Mouse (Mus musculus): ENCODE results near the gene Ndufa6. TPM values are rescaled to one million over a fixed set of nuclear protein-coding genes. Genes with fewer than 3 reads are reported as not detected.

Ndufa6 gene
- polyA plus RNA-seq, 1 experiment from 2014 or later = 358 TPM

DNA sequence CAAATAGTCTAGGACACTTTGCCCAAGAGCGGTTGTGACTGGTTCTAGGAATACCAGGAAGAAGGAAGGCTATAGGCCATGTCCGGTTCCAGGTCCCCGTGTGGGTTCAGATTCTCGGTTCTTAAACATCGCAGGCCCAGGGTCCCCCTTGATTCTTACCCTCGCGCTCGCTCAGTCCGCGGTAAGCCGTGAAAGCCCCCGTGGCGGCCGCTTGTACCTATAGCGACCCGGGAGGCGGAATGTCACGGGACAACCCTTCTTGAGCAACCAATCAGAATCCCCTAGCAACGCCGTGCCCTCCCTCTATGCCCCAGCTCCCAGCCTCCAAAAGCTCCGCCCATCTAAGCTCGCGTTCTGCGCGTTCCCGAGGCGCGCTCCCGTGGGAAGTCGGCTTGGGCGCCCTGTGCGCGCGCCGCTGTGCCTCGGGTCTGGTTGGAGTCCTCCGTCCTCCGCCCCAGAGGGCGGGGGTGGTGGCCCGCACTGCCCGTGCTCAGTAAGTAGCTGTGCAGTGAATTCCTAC, 15.5 kb downstream of the Ndufa6 start, which contains the start of the genes Naga, Pheta2 and Smdt1:
TSS of gene Naga (minus strand) at position 333 of the 520 bp plus-strand sequence.
TSS of gene Pheta2 (plus strand) at position 350 of the 520 bp plus-strand sequence.
TSS of gene Smdt1 (plus strand) at position 367 of the 520 bp plus-strand sequence.
- H3K9me3 ChIP-seq (replicated peaks) = no peaks in the 10 kb centered on the region
- H3K27ac ChIP-seq = no peak within 1 kb of the TSS
- peak within 1 kb of the TSS; percentile 66 for H3K4me2 ChIP-seq
- peak within 1 kb of the TSS; percentile 53 for H3K4me3 ChIP-seq
- H3K4me1 ChIP-seq = peaks cover 28% of the 10 kb centered on the region
- ATAC-seq = peak; percentile 93
- peaks cover 21% of the 10 kb centered on the region for H3K36me3 ChIP-seq (ENCODE audit: poor library complexity, severe bottlenecking)
- WGBS = under 1% methylated on average over 41 of the region's 41 CpGs
- peaks cover 20% of the 10 kb centered on the region for H3K27me3 ChIP-seq
- H3K9ac ChIP-seq = peak within 1 kb of the TSS; percentile 70

GRCm38 (mm10) chr15:82337875-82338274, 16.2 kb downstream of the Ndufa6 start:
- H3K27ac ChIP-seq = no peak overlapping the region
- peak overlapping the region; percentile 70 for H3K9ac ChIP-seq
- peaks cover 28% of the 10 kb centered on the region for H3K4me1 ChIP-seq
- peaks cover 20% of the 10 kb centered on the region for H3K27me3 ChIP-seq
- peak overlapping the region; percentile 53 for H3K4me3 ChIP-seq
- peak overlapping the region; percentile 66 for H3K4me2 ChIP-seq
- 42% methylated on average over 4 of the region's 4 CpGs for WGBS
- H3K9me3 ChIP-seq (replicated peaks) = no peaks in the 10 kb centered on the region
- peak; percentile 12; the same call in 1 of the 2 replicates for ATAC-seq
- H3K36me3 ChIP-seq (ENCODE audit: poor library complexity, severe bottlenecking) = peaks cover 21% of the 10 kb centered on the region

- no peak overlapping the region for H3K4me2 ChIP-seq
- no peak overlapping the region for H3K27ac ChIP-seq
- ATAC-seq = no peak
- no peaks in the 10 kb centered on the region for H3K9me3 ChIP-seq (replicated peaks)
- H3K27me3 ChIP-seq = peaks cover 20% of the 10 kb centered on the region
- 0 out of 2 replicates have a peak overlapping the region, but pooled peaks have one; percentile 26 for H3K9ac ChIP-seq
- 59% methylated on average over 12 of the region's 12 CpGs for WGBS
- H3K4me3 ChIP-seq = no peak overlapping the region
- peaks cover 22% of the 10 kb centered on the region for H3K36me3 ChIP-seq (ENCODE audit: poor library complexity, severe bottlenecking)
- peaks cover 28% of the 10 kb centered on the region for H3K4me1 ChIP-seq
Measured at GRCm38 (mm10) chr15:82336629-82337028, 17.5 kb downstream of the Ndufa6 start.

DNA sequence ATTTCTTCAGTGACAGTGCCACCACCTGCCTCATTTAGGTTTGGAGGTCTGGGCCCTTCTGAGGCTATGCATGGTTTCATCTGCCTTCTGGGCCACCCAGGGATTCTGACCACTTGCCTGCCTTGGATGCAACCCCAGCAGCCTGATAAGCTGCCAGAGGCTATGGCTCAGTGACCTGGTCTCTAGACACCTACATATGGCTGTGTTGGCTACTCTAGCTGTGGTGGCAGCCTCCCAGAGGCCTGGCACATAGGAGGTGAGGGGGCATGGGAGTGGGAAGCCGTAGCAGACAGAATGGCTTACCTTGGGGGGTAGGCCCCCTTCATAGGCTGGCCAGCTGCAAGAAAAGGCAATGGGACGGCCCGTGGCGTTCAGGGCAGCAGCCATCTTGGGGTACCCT, 18.9 kb downstream of the Ndufa6 start:
- Histone ChIP-seq H3K4me1 (peaks cover 22% of the 10 kb centered on the region), H3K4me2 (no peak overlapping the region), H3K9ac (no peak overlapping the region; the same call in 1 of the 2 replicates), H3K9me3 (replicated peaks) (no peaks in the 10 kb centered on the region), H3K27ac (no peak overlapping the region), H3K4me3 (no peak overlapping the region), H3K36me3 (ENCODE audit: poor library complexity, severe bottlenecking) (peaks cover 34% of the 10 kb centered on the region), H3K27me3 (peaks cover 8% of the 10 kb centered on the region)
- WGBS = 93% methylated on average over 4 of the region's 4 CpGs
- ATAC-seq = no peak

- WGBS = 84% methylated on average over 2 of the region's 2 CpGs
- Histone ChIP-seq H3K4me3 (no peak overlapping the region), H3K9ac (no peak overlapping the region), H3K9me3 (replicated peaks) (no peaks in the 10 kb centered on the region), H3K36me3 (ENCODE audit: poor library complexity, severe bottlenecking) (peaks cover 8% of the 10 kb centered on the region), H3K27me3 (no peaks in the 10 kb centered on the region), H3K4me2 (no peak overlapping the region), H3K4me1 (no peaks in the 10 kb centered on the region), H3K27ac (no peak overlapping the region)
- no peak for ATAC-seq
Measured at GRCm38 (mm10) chr15:82325382-82325781, 28.7 kb downstream of the Ndufa6 start.

GRCm38 (mm10) chr15:82322195-82322594, 31.9 kb downstream of the Ndufa6 start:
- Histone ChIP-seq H3K27me3 (no peaks in the 10 kb centered on the region), H3K9me3 (replicated peaks) (no peaks in the 10 kb centered on the region), H3K36me3 (ENCODE audit: poor library complexity, severe bottlenecking) (no peaks in the 10 kb centered on the region), H3K27ac (no peak overlapping the region), H3K4me1 (no peaks in the 10 kb centered on the region), H3K4me2 (no peak overlapping the region), H3K9ac (no peak overlapping the region), H3K4me3 (no peak overlapping the region)
- no peak for ATAC-seq
- WGBS = 80% methylated on average over 8 of the region's 8 CpGs

DNA sequence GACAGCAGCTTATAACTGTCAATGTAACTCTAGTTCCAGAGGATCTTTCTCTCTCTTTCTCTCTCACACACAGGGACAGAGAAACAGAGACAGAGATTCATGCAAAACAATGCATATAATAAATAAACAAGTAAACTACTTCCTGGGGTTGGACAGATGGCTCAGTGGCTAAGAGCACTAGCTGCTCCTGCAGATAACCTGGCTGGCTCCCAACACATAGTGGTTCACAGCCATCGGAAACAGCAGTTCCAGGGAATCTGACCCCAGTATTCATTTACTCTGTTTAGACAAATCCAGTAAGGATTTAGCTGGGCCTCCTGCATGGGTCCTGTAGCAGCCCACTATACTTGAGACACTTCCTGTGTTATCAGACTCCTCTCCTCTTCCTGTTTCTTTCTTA, 34.5 kb downstream of the Ndufa6 start:
- Histone ChIP-seq H3K4me2 (no peak overlapping the region), H3K4me1 (no peaks in the 10 kb centered on the region), H3K9ac (no peak overlapping the region), H3K4me3 (no peak overlapping the region), H3K36me3 (ENCODE audit: poor library complexity, severe bottlenecking) (no peaks in the 10 kb centered on the region), H3K27me3 (no peaks in the 10 kb centered on the region), H3K9me3 (replicated peaks) (no peaks in the 10 kb centered on the region), H3K27ac (no peak overlapping the region)
- 82% methylated on average over 1 of the region's 1 CpGs for WGBS
- ATAC-seq = no peak

GRCm38 (mm10) chr15:82317839-82318238, 36.3 kb downstream of the Ndufa6 start:
- WGBS = 90% methylated on average over 6 of the region's 6 CpGs
- Histone ChIP-seq H3K9ac (no peak overlapping the region), H3K4me1 (no peaks in the 10 kb centered on the region), H3K27me3 (no peaks in the 10 kb centered on the region), H3K27ac (no peak overlapping the region), H3K36me3 (ENCODE audit: poor library complexity, severe bottlenecking) (no peaks in the 10 kb centered on the region), H3K4me3 (no peak overlapping the region), H3K9me3 (replicated peaks) (no peaks in the 10 kb centered on the region), H3K4me2 (no peak overlapping the region)
- no peak for ATAC-seq

GRCm38 (mm10) chr15:82308416-82308815, 45.7 kb downstream of the Ndufa6 start:
- no peaks in the 10 kb centered on the region for H3K27me3 ChIP-seq
- no peaks in the 10 kb centered on the region for H3K4me1 ChIP-seq
- H3K36me3 ChIP-seq (ENCODE audit: poor library complexity, severe bottlenecking) = no peaks in the 10 kb centered on the region
- H3K4me2 ChIP-seq = no peak overlapping the region
- H3K4me3 ChIP-seq = no peak overlapping the region
- no peak for ATAC-seq
- H3K9me3 ChIP-seq (replicated peaks) = no peaks in the 10 kb centered on the region
- WGBS = 83% methylated on average over 3 of the region's 3 CpGs
- H3K27ac ChIP-seq = no peak overlapping the region
- no peak overlapping the region for H3K9ac ChIP-seq

DNA sequence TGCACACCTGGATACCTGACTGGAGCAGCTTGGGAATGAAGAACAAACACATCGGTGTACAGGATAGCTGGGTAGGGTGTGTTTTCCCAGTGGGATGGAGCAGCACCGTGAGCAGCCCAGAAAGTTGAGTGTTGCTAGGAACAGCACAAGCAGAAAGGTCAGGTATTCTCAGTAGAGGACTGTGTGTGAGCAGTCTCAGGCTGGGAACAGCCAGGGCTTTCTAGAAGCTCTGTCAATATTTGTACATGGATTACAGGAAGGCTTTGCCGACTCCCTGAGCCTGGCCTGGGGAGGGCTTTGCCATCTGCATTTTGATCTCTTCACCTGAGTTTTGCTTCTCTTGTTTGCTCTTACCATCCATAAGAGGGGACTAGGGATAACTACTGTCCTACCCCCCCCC, 47.0 kb downstream of the Ndufa6 start:
- no peak overlapping the region for H3K4me2 ChIP-seq
- no peak overlapping the region for H3K27ac ChIP-seq
- 80% methylated on average over 3 of the region's 3 CpGs for WGBS
- no peaks in the 10 kb centered on the region for H3K27me3 ChIP-seq
- no peaks in the 10 kb centered on the region for H3K36me3 ChIP-seq (ENCODE audit: poor library complexity, severe bottlenecking)
- H3K4me1 ChIP-seq = no peaks in the 10 kb centered on the region
- ATAC-seq = no peak
- H3K4me3 ChIP-seq = no peak overlapping the region
- no peaks in the 10 kb centered on the region for H3K9me3 ChIP-seq (replicated peaks)
- no peak overlapping the region for H3K9ac ChIP-seq

Small RNA genes within 50 kb of the gene (microRNA-seq; reads per million reads assigned to microRNA genes)
- not detected for gene Mir7684

Other genes starting within 250 kb of the Ndufa6 start
- gene Ccdc134, start 226.4 kb downstream of the Ndufa6 start, polyA plus RNA-seq (2015; fragmentation: Nextera tagmentation; extraction: Ambion mirVana) = 15.2 and 15.9 TPM in 2 replicates
- 200 and 218 TPM in 2 replicates for gene Srebf2, start 207.1 kb downstream of the Ndufa6 start, polyA plus RNA-seq (2015; fragmentation: Nextera tagmentation; extraction: Ambion mirVana)
- 0.74 and 0.77 TPM in 2 replicates for gene Shisa8, start 141.5 kb downstream of the Ndufa6 start, polyA plus RNA-seq (2015; fragmentation: Nextera tagmentation; extraction: Ambion mirVana)
- 0.15 and 0.22 TPM in 2 replicates for gene Tnfrsf13c, start 130.0 kb downstream of the Ndufa6 start, polyA plus RNA-seq (2015; fragmentation: Nextera tagmentation; extraction: Ambion mirVana)
- gene Cenpm, start 109.6 kb downstream of the Ndufa6 start, polyA plus RNA-seq (2015; fragmentation: Nextera tagmentation; extraction: Ambion mirVana) = 71.5 and 76.5 TPM in 2 replicates
- 7.7 and 7.8 TPM in 2 replicates for gene 1500009C09Rik, start 101.9 kb downstream of the Ndufa6 start, polyA plus RNA-seq (2015; fragmentation: Nextera tagmentation; extraction: Ambion mirVana)
- 248 and 264 TPM in 2 replicates for gene Sept3, start 79.4 kb downstream of the Ndufa6 start, polyA plus RNA-seq (2015; fragmentation: Nextera tagmentation; extraction: Ambion mirVana)
- not detected in 2 replicates for gene Wbp2nl, start 55.4 kb downstream of the Ndufa6 start, polyA plus RNA-seq (2015; fragmentation: Nextera tagmentation; extraction: Ambion mirVana)
- 19.4 and 25.2 TPM in 2 replicates for gene Naga, start 15.4 kb downstream of the Ndufa6 start, polyA plus RNA-seq (2015; fragmentation: Nextera tagmentation; extraction: Ambion mirVana)
- gene Pheta2, start 15.4 kb downstream of the Ndufa6 start, polyA plus RNA-seq (2015; fragmentation: Nextera tagmentation; extraction: Ambion mirVana) = 1.3 and 1.8 TPM in 2 replicates
- gene Smdt1, start 15.4 kb downstream of the Ndufa6 start, polyA plus RNA-seq (2015; fragmentation: Nextera tagmentation; extraction: Ambion mirVana) = 303 and 321 TPM in 2 replicates
- gene Cyp2d22, start 25.9 kb upstream of the Ndufa6 start, polyA plus RNA-seq (2015; fragmentation: Nextera tagmentation; extraction: Ambion mirVana) = 1.6 and 1.7 TPM in 2 replicates
- not detected in 2 replicates for gene Cyp2d11, start 39.7 kb upstream of the Ndufa6 start, polyA plus RNA-seq (2015; fragmentation: Nextera tagmentation; extraction: Ambion mirVana)
- 0.57 TPM in 1 of 2 replicates, not detected in the other for gene Cyp2d10, start 52.9 kb upstream of the Ndufa6 start, polyA plus RNA-seq (2015; fragmentation: Nextera tagmentation; extraction: Ambion mirVana)
- not detected in 2 replicates for gene Cyp2d9, start 79.1 kb upstream of the Ndufa6 start, polyA plus RNA-seq (2015; fragmentation: Nextera tagmentation; extraction: Ambion mirVana)
- gene Cyp2d12, start 200.8 kb upstream of the Ndufa6 start, polyA plus RNA-seq (2015; fragmentation: Nextera tagmentation; extraction: Ambion mirVana) = not detected in 2 replicates

Data from forebrain, embryonic 13.5 days (tissue).